Mouse (Mus musculus): ENCODE data around the gene Coro2a. TPM values are rescaled to one million over a fixed set of nuclear protein-coding genes. Genes with fewer than 3 reads are reported as not detected.
"Not testable (repeated sequence)": the region's sequence is repeated elsewhere in the genome, so short reads cannot be mapped to it uniquely, and the experiment has no call there.

Coro2a gene
- total RNA-seq, 2 experiments from 2014 or later = 15.6 to 16.1 TPM

GRCm38 (mm10) chr4:46589946-46590684, 11.9 kb downstream of the Coro2a start:
- no peak for DNase-seq (ENCODE audit: low spot score in 2 of 2)
- TF ChIP-seq CTCF (conservative IDR thresholded peaks at IDR 0.05) = no peak
- Histone ChIP-seq H3K27ac (no peak overlapping the region), H3K4me3 (no peak overlapping the region)

GRCm38 (mm10) chr4:46589151-46589550, 12.9 kb downstream of the Coro2a start:
- no peak for DNase-seq (ENCODE audit: low spot score in 2 of 2)
- H3K27ac ChIP-seq = no peak overlapping the region
- TF ChIP-seq CTCF (conservative IDR thresholded peaks at IDR 0.05) = no peak

GRCm38 (mm10) chr4:46586473-46586872, 15.5 kb downstream of the Coro2a start:
- Histone ChIP-seq H3K4me3 (no peak overlapping the region), H3K27ac (no peak overlapping the region)
- no peak for TF ChIP-seq CTCF (conservative IDR thresholded peaks at IDR 0.05)
- no peak for DNase-seq (ENCODE audit: low spot score in 2 of 2)

More at GRCm38 (mm10) chr4:46589151-46589550, 12.9 kb downstream of the Coro2a start:
- no peak overlapping the region for H3K4me3 ChIP-seq

- no peak for TF ChIP-seq CTCF (conservative IDR thresholded peaks at IDR 0.05)
- Histone ChIP-seq H3K4me3 (no peak overlapping the region), H3K27ac (no peak overlapping the region)
- no peak for DNase-seq (ENCODE audit: low spot score in 2 of 2)
Measured at GRCm38 (mm10) chr4:46585811-46586190, 16.2 kb downstream of the Coro2a start.

- TF ChIP-seq CTCF (conservative IDR thresholded peaks at IDR 0.05) = no peak
- no peak for DNase-seq (ENCODE audit: low spot score in 2 of 2)
- Histone ChIP-seq H3K27ac (no peak overlapping the region), H3K4me3 (no peak overlapping the region)
Measured at GRCm38 (mm10) chr4:46585041-46585810, 16.8 kb downstream of the Coro2a start.

GRCm38 (mm10) chr4:46584536-46584935, 17.5 kb downstream of the Coro2a start:
- H3K27ac ChIP-seq; DNase-seq (ENCODE audit: low spot score in 2 of 2); H3K4me3 ChIP-seq: not testable (repeated sequence)

- not testable (repeated sequence) for DNase-seq (ENCODE audit: low spot score in 2 of 2); H3K27ac ChIP-seq; H3K4me3 ChIP-seq
Measured at GRCm38 (mm10) chr4:46584084-46584483, 17.9 kb downstream of the Coro2a start.

GRCm38 (mm10) chr4:46582024-46582423, 20.0 kb downstream of the Coro2a start:
- H3K27ac ChIP-seq; H3K4me3 ChIP-seq; DNase-seq (ENCODE audit: low spot score in 2 of 2): not testable (repeated sequence)

GRCm38 (mm10) chr4:46581577-46581976, 20.4 kb downstream of the Coro2a start:
- not testable (repeated sequence) for DNase-seq (ENCODE audit: low spot score in 2 of 2); H3K4me3 ChIP-seq; H3K27ac ChIP-seq

- H3K4me3 ChIP-seq; DNase-seq (ENCODE audit: low spot score in 2 of 2); H3K27ac ChIP-seq: not testable (repeated sequence)
Measured at GRCm38 (mm10) chr4:46580799-46581243, 21.2 kb downstream of the Coro2a start.

GRCm38 (mm10) chr4:46578796-46579346, 23.1 kb downstream of the Coro2a start:
- not testable (repeated sequence) for H3K4me3 ChIP-seq; DNase-seq (ENCODE audit: low spot score in 2 of 2); H3K27ac ChIP-seq

- Histone ChIP-seq H3K4me3 (no peak overlapping the region), H3K27ac (no peak overlapping the region)
- no peak for DNase-seq (ENCODE audit: low spot score in 2 of 2)
- no peak for TF ChIP-seq CTCF (conservative IDR thresholded peaks at IDR 0.05)
Measured at GRCm38 (mm10) chr4:46578228-46578627, 23.8 kb downstream of the Coro2a start.

GRCm38 (mm10) chr4:46575509-46576284, 26.3 kb downstream of the Coro2a start:
- H3K27ac ChIP-seq; H3K4me3 ChIP-seq; DNase-seq (ENCODE audit: low spot score in 2 of 2): not testable (repeated sequence)

Measured in layer of hippocampus, adult 2 months (tissue).